Mouse (Mus musculus) heart, adult 2 months (tissue): ENCODE data around the gene Xntrpc. TPM values are rescaled to one million over a fixed set of nuclear protein-coding genes. Genes with fewer than 3 reads are reported as not detected.

ENCODE experiments used
- DNase-seq, 2 experiments: peaks; one replicate each; pipeline ENCODE4 v3.0.0; 2021
- H3K27ac ChIP-seq: fragments of 200-600 bp; 2 replicates; pipeline ENCODE4 v1.8.1; 2022
- H3K27me3 ChIP-seq: fragments of 200-500 bp; 2 replicates; pipeline ENCODE4 v1.6.1; 2012; ENCODE audit warnings: mild to moderate bottlenecking, low read length, inconsistent platforms, mixed read lengths; ENCODE audit not compliant: control insufficient read depth, insufficient read depth
- H3K36me3 ChIP-seq: fragments of 200-500 bp; 2 replicates; pipeline ENCODE4 v1.6.1; 2012; ENCODE audit warnings: low read length, inconsistent platforms; ENCODE audit not compliant: control insufficient read depth, insufficient read depth
- H3K4me1 ChIP-seq: fragments of 200-500 bp; 2 replicates; pipeline ENCODE4 v1.6.1; 2011; ENCODE audit warnings: low read length; ENCODE audit not compliant: control insufficient read depth, insufficient read depth
- H3K4me3 ChIP-seq: fragments of 200-600 bp; 2 replicates; pipeline ENCODE4 v1.8.1; 2022
- H3K79me2 ChIP-seq: fragments of 200-500 bp; replicated peaks from 2 replicates; pipeline ENCODE4 v1.6.1; 2012; ENCODE audit warnings: mild to moderate bottlenecking, inconsistent platforms, low read length, moderate library complexity, mixed read lengths; ENCODE audit not compliant: control insufficient read depth, insufficient read depth
- H3K9ac ChIP-seq: fragments of 200-500 bp; 2 replicates; pipeline ENCODE4 v1.6.1; 2012; ENCODE audit warnings: low read depth, mild to moderate bottlenecking, control low read depth, inconsistent platforms, low read length, mixed read lengths
- CTCF ChIP-seq: fragments of 200-600 bp; IDR thresholded peaks from 2 replicates; pipeline ENCODE4 v1.8.1; 2022; ENCODE audit warnings: antibody characterized with exemption, mild to moderate bottlenecking, moderate library complexity
- EP300 ChIP-seq: fragments of 200-500 bp; IDR thresholded peaks from 2 replicates; pipeline ENCODE4 v1.6.1; 2011; ENCODE audit warnings: low read depth, low read length, control low read depth; ENCODE audit not compliant: insufficient read depth
- POLR2A ChIP-seq: fragments of 200-500 bp; IDR thresholded peaks from 2 replicates; pipeline ENCODE4 v1.6.1; 2011; ENCODE audit warnings: mild to moderate bottlenecking, low read depth, low read length, control low read depth; ENCODE audit not compliant: insufficient read depth
- WGBS: fragments of 180-500 bp; shearing (Covaris S2); methylation state at CpG from one replicate; pipeline ENCODE4 v1.1.7; 2018; 5-methylcytosine and 5-hydroxymethylcytosine counted together
- intact Hi-C: fragments of 180-260 bp; cut with DNase I; formaldehyde crosslinking; loops from one replicate; pipeline ENCODE4 v1.15.1; 2025
- polyA plus RNA-seq: library from polyadenylated mRNA; depleted of rRNA; stranded (reverse); fragments of >200 nt; gene quantifications from 2 replicates; pipeline ENCODE4 v1.2.3, GENCODE M21; 2012; rRNA removed
- total RNA-seq, 2 experiments: library from RNA; stranded (reverse); gene quantifications; 2 replicates each; pipeline ENCODE4 v1.2.3; 2021

Gene Xntrpc
- total and polyA plus RNA-seq, 3 experiments: 0.81 to 1.2 (median 0.98) TPM

DNA sequence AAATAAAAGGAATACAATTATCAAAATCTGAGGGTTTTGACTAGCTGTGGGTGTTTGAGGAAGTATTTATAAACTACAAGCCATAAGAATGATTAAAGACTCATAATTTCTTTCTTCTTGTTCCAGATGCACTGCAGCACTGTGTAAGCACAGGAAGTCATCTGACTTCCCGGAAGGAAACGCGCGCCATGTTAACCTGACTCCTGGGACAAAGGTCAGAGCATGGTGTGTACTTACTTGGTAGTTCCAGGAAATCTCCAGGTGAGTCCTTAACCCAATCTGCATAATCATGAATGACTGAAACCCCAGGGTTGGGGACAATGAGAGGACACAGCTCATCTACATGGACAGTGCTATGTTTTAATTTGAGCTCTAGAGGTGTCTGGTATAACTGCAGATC, 66.9 kb downstream of the Xntrpc start:
- 52% methylated on average over 4 of the region's 4 CpGs for WGBS
- no peak overlapping the region for H3K4me3 ChIP-seq
- DNase-seq: no peak
- no peaks in the 10 kb centered on the region for H3K4me1 ChIP-seq
- H3K36me3 ChIP-seq: peaks cover 4% of the 10 kb centered on the region
- no peak overlapping the region for H3K9ac ChIP-seq
- peak overlapping the region; percentile 45 for H3K27ac ChIP-seq
- no peaks in the 10 kb centered on the region for H3K79me2 ChIP-seq
- no peaks in the 10 kb centered on the region for H3K27me3 ChIP-seq
- no peak for TF ChIP-seq POLR2A
- no peak for TF ChIP-seq EP300
- no peak for TF ChIP-seq CTCF
- intact Hi-C loops: no loop called here

DNA sequence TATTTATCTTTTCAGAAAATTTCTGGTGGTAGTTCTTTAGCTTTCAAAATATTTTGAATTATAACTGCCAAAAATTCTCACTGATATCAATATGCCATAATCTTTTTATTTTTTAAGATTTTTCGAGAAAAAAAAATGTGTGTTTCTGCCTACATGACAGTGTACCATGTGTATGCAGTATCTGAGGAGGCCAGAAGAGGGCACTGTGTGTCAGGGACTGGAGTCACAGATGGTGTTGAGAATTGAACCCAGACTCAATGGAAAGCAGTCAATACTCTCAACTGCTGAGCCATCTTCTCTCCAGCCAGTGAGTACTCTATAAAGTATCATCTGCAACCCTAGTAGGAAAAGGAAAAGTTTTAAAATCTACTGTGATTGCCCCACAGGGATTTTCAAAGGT, 72.0 kb downstream of the Xntrpc start:
- 86% methylated on average over 1 of the region's 1 CpGs for WGBS
- TF ChIP-seq POLR2A (no peak), CTCF (peak; percentile 73), EP300 (no peak)
- no peak overlapping the region for H3K9ac ChIP-seq
- H3K36me3 ChIP-seq: peaks cover 4% of the 10 kb centered on the region; the same call in 1 of the 2 replicates
- no peaks in the 10 kb centered on the region for H3K4me1 ChIP-seq
- no peaks in the 10 kb centered on the region for H3K79me2 ChIP-seq
- no peak overlapping the region for H3K27ac ChIP-seq
- no peaks in the 10 kb centered on the region for H3K27me3 ChIP-seq
- no peak for DNase-seq
- intact Hi-C loops: no loop called here
- H3K4me3 ChIP-seq: no peak overlapping the region

DNA sequence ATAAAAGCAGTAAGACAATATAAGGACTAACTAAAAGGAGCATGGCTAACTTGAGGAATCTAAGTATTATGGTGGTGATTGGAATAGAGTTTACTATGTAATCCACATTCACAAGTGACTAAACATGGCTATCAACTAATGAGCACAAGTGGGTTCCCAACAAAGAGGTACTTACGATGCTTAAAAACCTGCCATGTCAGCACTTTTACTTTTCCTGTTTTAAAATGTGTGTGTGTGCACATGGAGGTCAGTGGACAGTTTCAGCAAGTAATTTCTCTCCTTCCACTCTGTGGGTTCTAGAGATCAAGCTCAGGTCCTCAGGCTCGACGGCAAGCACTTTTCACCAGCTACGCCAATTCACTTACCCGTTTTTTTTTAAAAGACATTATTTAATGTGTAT, 72.4 kb downstream of the Xntrpc start:
- TF ChIP-seq EP300 (no peak), POLR2A (no peak), CTCF (no peak)
- H3K79me2 ChIP-seq: no peaks in the 10 kb centered on the region
- peaks cover 4% of the 10 kb centered on the region; the same call in 1 of the 2 replicates for H3K36me3 ChIP-seq
- H3K4me3 ChIP-seq: no peak overlapping the region
- H3K27ac ChIP-seq: no peak overlapping the region
- no peak for DNase-seq
- WGBS: 99% methylated on average over 5 of the region's 5 CpGs
- intact Hi-C loops: no loop called here
- no peaks in the 10 kb centered on the region for H3K27me3 ChIP-seq
- no peaks in the 10 kb centered on the region for H3K4me1 ChIP-seq
- H3K9ac ChIP-seq: no peak overlapping the region

Other genes starting within 250 kb of the Xntrpc start
- under 1 TPM; 0.14 to 0.34 TPM for gene Phox2a, start 247.4 kb upstream of the Xntrpc start, total RNA-seq
- gene Phox2a, start 247.4 kb upstream of the Xntrpc start, polyA plus RNA-seq: 0.20 and 0.33 TPM in 2 replicates
- 100 to 1,000 TPM; 146 to 164 TPM for gene Inppl1, start 227.5 kb upstream of the Xntrpc start, total RNA-seq
- gene Inppl1, start 227.5 kb upstream of the Xntrpc start, polyA plus RNA-seq: 170 and 177 TPM in 2 replicates
- 1 to 10 TPM; 5.2 to 6.0 TPM for gene Folr2, start 208.5 kb upstream of the Xntrpc start, total RNA-seq
- gene Folr2, start 208.5 kb upstream of the Xntrpc start, polyA plus RNA-seq: 23.1 and 29.8 TPM in 2 replicates
- gene Anapc15, start 202.0 kb upstream of the Xntrpc start, total RNA-seq: 10 to 100 TPM; 18.4 to 20.3 TPM
- 24.2 and 27.9 TPM in 2 replicates for gene Anapc15, start 202.0 kb upstream of the Xntrpc start, polyA plus RNA-seq
- gene Folr1, start 194.9 kb upstream of the Xntrpc start, total RNA-seq: not detected
- gene Folr1, start 194.9 kb upstream of the Xntrpc start, polyA plus RNA-seq: 0.39 and 2.1 TPM in 2 replicates
- gene Lamtor1, start 159.8 kb upstream of the Xntrpc start, total RNA-seq: 100 to 1,000 TPM; 104 to 125 TPM
- 244 and 272 TPM in 2 replicates for gene Lamtor1, start 159.8 kb upstream of the Xntrpc start, polyA plus RNA-seq
- gene Tomt, start 159.4 kb upstream of the Xntrpc start, total RNA-seq: not detected
- 0.12 TPM in 1 of 2 replicates, not detected in the other for gene Tomt, start 159.4 kb upstream of the Xntrpc start, polyA plus RNA-seq
- gene Lrrc51, start 131.8 kb upstream of the Xntrpc start, total RNA-seq: 1 to 10 TPM; 3.0 to 4.5 TPM
- 7.5 and 11.6 TPM in 2 replicates for gene Lrrc51, start 131.8 kb upstream of the Xntrpc start, polyA plus RNA-seq
- gene Numa1, start 131.6 kb upstream of the Xntrpc start, total RNA-seq: 10 to 100 TPM; 88.3 to 93.8 TPM
- gene Numa1, start 131.6 kb upstream of the Xntrpc start, polyA plus RNA-seq: 53.3 and 63.3 TPM in 2 replicates
- 10 to 100 TPM in 1 of 2 experiments, 1 to 10 TPM in 1; 8.6 to 12.3 TPM for gene Il18bp, start 47.0 kb upstream of the Xntrpc start, total RNA-seq
- 14.4 and 21.8 TPM in 2 replicates for gene Il18bp, start 47.0 kb upstream of the Xntrpc start, polyA plus RNA-seq
- 10 to 100 TPM; 20.7 to 23.9 TPM for gene Rnf121, start 244 bp upstream of the Xntrpc start, total RNA-seq
- gene Rnf121, start 244 bp upstream of the Xntrpc start, polyA plus RNA-seq: 21.3 and 33.9 TPM in 2 replicates
- 1 to 10 TPM; 5.7 to 6.5 TPM for gene Xndc1, start 202 bp upstream of the Xntrpc start, total RNA-seq
- 11.2 and 18.6 TPM in 2 replicates for gene Xndc1, start 202 bp upstream of the Xntrpc start, polyA plus RNA-seq
- gene Trpc2, start 17.4 kb downstream of the Xntrpc start, total RNA-seq: under 1 TPM in 1 of 2 experiments, not detected in 1; 0.23 TPM
- gene Trpc2, start 17.4 kb downstream of the Xntrpc start, polyA plus RNA-seq: 0.70 and 1.2 TPM in 2 replicates
- gene Art1, start 36.0 kb downstream of the Xntrpc start, total RNA-seq: 100 to 1,000 TPM; 242 to 279 TPM
- 251 and 293 TPM in 2 replicates for gene Art1, start 36.0 kb downstream of the Xntrpc start, polyA plus RNA-seq
- gene Art5, start 43.8 kb downstream of the Xntrpc start, total RNA-seq: 10 to 100 TPM; 15.7 to 18.3 TPM
- 13.8 and 13.9 TPM in 2 replicates for gene Art5, start 43.8 kb downstream of the Xntrpc start, polyA plus RNA-seq
- gene Chrna10, start 51.1 kb downstream of the Xntrpc start, total RNA-seq: not detected
- gene Chrna10, start 51.1 kb downstream of the Xntrpc start, polyA plus RNA-seq: 0.21 TPM in 1 of 2 replicates, not detected in the other
- gene Nup98, start 144.5 kb downstream of the Xntrpc start, total RNA-seq: 10 to 100 TPM; 31.9 to 32.9 TPM
- 9.9 and 15.6 TPM in 2 replicates for gene Nup98, start 144.5 kb downstream of the Xntrpc start, polyA plus RNA-seq
- 10 to 100 TPM; 59.7 to 65.4 TPM for gene Pgap2, start 144.5 kb downstream of the Xntrpc start, total RNA-seq
- gene Pgap2, start 144.5 kb downstream of the Xntrpc start, polyA plus RNA-seq: 111 and 124 TPM in 2 replicates
- gene Rhog, start 190.3 kb downstream of the Xntrpc start, total RNA-seq: 10 to 100 TPM; 22.4 to 26.3 TPM
- 22.5 and 34.2 TPM in 2 replicates for gene Rhog, start 190.3 kb downstream of the Xntrpc start, polyA plus RNA-seq
- gene Stim1, start 202.1 kb downstream of the Xntrpc start, total RNA-seq: 10 to 100 TPM; 23.9 to 24.1 TPM
- gene Stim1, start 202.1 kb downstream of the Xntrpc start, polyA plus RNA-seq: 22.8 and 26.8 TPM in 2 replicates